Mouse (Mus musculus) stomach, embryonic 16.5 days (tissue): Measurements from ENCODE around the gene Ranbp3. TPM values are rescaled to one million over a fixed set of nuclear protein-coding genes. Genes with fewer than 3 reads are reported as not detected.

ENCODE experiments used
- ATAC-seq: fragments of 200-750 bp; cut with Nextera tagmentation; 2 replicates; pipeline ENCODE4 v1.8.0; 2017; ENCODE audit warnings: moderate number of reproducible peaks, moderate TSS enrichment; ENCODE audit not compliant: insufficient read depth, low FRiP score
- H3K27ac ChIP-seq: fragments of 300-500 bp; sonication (generic); 2 replicates; pipeline ENCODE4 v1.5.1; 2014; ENCODE audit warnings: low read length
- H3K27me3 ChIP-seq: fragments of 300-500 bp; sonication (generic); 2 replicates; pipeline ENCODE4 v1.6.1; 2014; ENCODE audit warnings: low read length, control low read depth, mixed read lengths; ENCODE audit not compliant: control insufficient read depth, insufficient read depth
- H3K36me3 ChIP-seq: fragments of 300-500 bp; sonication (generic); 2 replicates; pipeline ENCODE4 v1.6.1; 2014; ENCODE audit warnings: low read length; ENCODE audit not compliant: control insufficient read depth, insufficient read depth
- H3K4me1 ChIP-seq: fragments of 300-500 bp; sonication (generic); 2 replicates; pipeline ENCODE4 v1.6.1; 2014; ENCODE audit warnings: low read length, control low read depth, mixed read lengths; ENCODE audit not compliant: control insufficient read depth, insufficient read depth
- H3K4me2 ChIP-seq: fragments of 300-500 bp; sonication (generic); 2 replicates; pipeline ENCODE4 v1.6.1; 2014; ENCODE audit warnings: low read depth, low read length, mixed read lengths
- H3K4me3 ChIP-seq: fragments of 300-500 bp; sonication (generic); replicated peaks from 2 replicates; pipeline ENCODE4 v1.5.1; 2014; ENCODE audit warnings: mild to moderate bottlenecking, low read length
- H3K9ac ChIP-seq: fragments of 300-500 bp; sonication (generic); 2 replicates; pipeline ENCODE4 v1.6.1; 2014; ENCODE audit warnings: low read length
- H3K9me3 ChIP-seq: fragments of 300-500 bp; sonication (generic); replicated peaks from 2 replicates; pipeline ENCODE4 v1.6.1; 2016; ENCODE audit warnings: low read length, control low read depth; ENCODE audit not compliant: control insufficient read depth
- WGBS: fragments of 180-500 bp; shearing (Covaris S2); extraction: QIAGEN DNeasy Blood & Tissue Kit; methylation state at CpG from one replicate; pipeline ENCODE4 v1.1.7; 2014; 5-methylcytosine and 5-hydroxymethylcytosine counted together
- polyA plus RNA-seq: library from polyadenylated mRNA; unstranded; fragments of >200 nt; fragmentation: Nextera tagmentation; extraction: Ambion mirVana; gene quantifications from 2 replicates; pipeline ENCODE4 v1.2.1, GENCODE M21; 2015

The Ranbp3 gene
- polyA plus RNA-seq, 1 experiment from 2014 or later = 79.7 TPM

- H3K9ac ChIP-seq = peak overlapping the region; percentile 68
- no peak for ATAC-seq
These were observed 4.5 kb upstream of the Ranbp3 start for GRCm38 (mm10) chr17:56668384-56669144.

GRCm38 (mm10) chr17:56669766-56670165, 3.3 kb upstream of the Ranbp3 start:
- Histone ChIP-seq H3K4me2 (no peak overlapping the region), H3K9me3 (no peaks in the 10 kb centered on the region), H3K27me3 (no peaks in the 10 kb centered on the region), H3K4me3 (no peak overlapping the region), H3K36me3 (no peaks in the 10 kb centered on the region), H3K4me1 (peaks cover 12% of the 10 kb centered on the region), H3K9ac (no peak overlapping the region), H3K27ac (no peak overlapping the region)
- no peak for ATAC-seq
- WGBS = 79% methylated on average over 8 of the region's 8 CpGs

More at GRCm38 (mm10) chr17:56668384-56669144, 4.5 kb upstream of the Ranbp3 start:
- Histone ChIP-seq H3K27me3 (no peaks in the 10 kb centered on the region), H3K4me2 (peak overlapping the region; percentile 92), H3K36me3 (no peaks in the 10 kb centered on the region), H3K9me3 (no peaks in the 10 kb centered on the region), H3K4me3 (peak overlapping the region; percentile 51), H3K27ac (no peak overlapping the region), H3K4me1 (peaks cover 14% of the 10 kb centered on the region)
- WGBS = 4% methylated on average over 31 of the region's 31 CpGs

- Histone ChIP-seq H3K27me3 (no peaks in the 10 kb centered on the region), H3K9ac (peak overlapping the region; percentile 99), H3K27ac (peak overlapping the region; percentile 85), H3K4me3 (peak overlapping the region; percentile 99), H3K36me3 (0 out of 2 replicates have a peak, but pooled peaks cover 7% of the 10 kb centered on the region), H3K4me1 (peaks cover 15% of the 10 kb centered on the region), H3K9me3 (no peaks in the 10 kb centered on the region), H3K4me2 (peak overlapping the region; percentile 71)
- 1% methylated on average over 36 of the region's 37 CpGs for WGBS
- ATAC-seq = no peak
These were observed 738 bp downstream of the Ranbp3 start for GRCm38 (mm10) chr17:56673647-56674416.

GRCm38 (mm10) chr17:56681791-56682190, 8.7 kb downstream of the Ranbp3 start:
- no peaks in the 10 kb centered on the region for H3K27me3 ChIP-seq
- no peak for ATAC-seq
- no peaks in the 10 kb centered on the region for H3K9me3 ChIP-seq
- 63% methylated on average over 4 of the region's 4 CpGs for WGBS
- 0 out of 2 replicates have a peak, but pooled peaks cover 9% of the 10 kb centered on the region for H3K4me1 ChIP-seq
- no peak overlapping the region for H3K4me3 ChIP-seq
- no peak overlapping the region for H3K4me2 ChIP-seq
- no peak overlapping the region for H3K27ac ChIP-seq
- no peak overlapping the region for H3K9ac ChIP-seq
- H3K36me3 ChIP-seq = peaks cover 7% of the 10 kb centered on the region; the same call in 1 of the 2 replicates

GRCm38 (mm10) chr17:56682880-56683279, 9.8 kb downstream of the Ranbp3 start:
- Histone ChIP-seq H3K4me1 (0 out of 2 replicates have a peak, but pooled peaks cover 9% of the 10 kb centered on the region), H3K4me3 (no peak overlapping the region), H3K9ac (no peak overlapping the region), H3K9me3 (no peaks in the 10 kb centered on the region), H3K4me2 (no peak overlapping the region), H3K27ac (no peak overlapping the region), H3K36me3 (peaks cover 4% of the 10 kb centered on the region; the same call in 1 of the 2 replicates), H3K27me3 (no peaks in the 10 kb centered on the region)
- WGBS = 51% methylated on average over 3 of the region's 3 CpGs
- ATAC-seq = no peak

- no peak overlapping the region for H3K4me2 ChIP-seq
- H3K9me3 ChIP-seq = no peaks in the 10 kb centered on the region
- WGBS = 79% methylated on average over 5 of the region's 5 CpGs
- no peak overlapping the region for H3K9ac ChIP-seq
- peaks cover 12% of the 10 kb centered on the region; the same call in 1 of the 2 replicates for H3K36me3 ChIP-seq
- no peak overlapping the region for H3K4me3 ChIP-seq
- ATAC-seq = no peak
- no peaks in the 10 kb centered on the region for H3K27me3 ChIP-seq
- no peak overlapping the region for H3K27ac ChIP-seq
- 0 out of 2 replicates have a peak, but pooled peaks cover 9% of the 10 kb centered on the region for H3K4me1 ChIP-seq
These were observed 10.5 kb downstream of the Ranbp3 start for GRCm38 (mm10) chr17:56683546-56684140.

- 83% methylated on average over 2 of the region's 2 CpGs for WGBS
- no peak overlapping the region for H3K27ac ChIP-seq
- H3K4me3 ChIP-seq = no peak overlapping the region
- ATAC-seq = no peak
- no peaks in the 10 kb centered on the region for H3K27me3 ChIP-seq
- H3K4me1 ChIP-seq = 0 out of 2 replicates have a peak, but pooled peaks cover 9% of the 10 kb centered on the region
- H3K9me3 ChIP-seq = no peaks in the 10 kb centered on the region
- no peak overlapping the region for H3K4me2 ChIP-seq
- H3K9ac ChIP-seq = no peak overlapping the region
- H3K36me3 ChIP-seq = peaks cover 15% of the 10 kb centered on the region; the same call in 1 of the 2 replicates
These were observed 11.6 kb downstream of the Ranbp3 start for GRCm38 (mm10) chr17:56684649-56685048.

GRCm38 (mm10) chr17:56686801-56687200, 13.7 kb downstream of the Ranbp3 start:
- no peaks in the 10 kb centered on the region for H3K9me3 ChIP-seq
- ATAC-seq = no peak
- H3K27ac ChIP-seq = no peak overlapping the region
- WGBS = 90% methylated on average over 4 of the region's 4 CpGs
- 0 out of 2 replicates have a peak, but pooled peaks cover 9% of the 10 kb centered on the region for H3K4me1 ChIP-seq
- H3K27me3 ChIP-seq = no peaks in the 10 kb centered on the region
- H3K4me2 ChIP-seq = no peak overlapping the region
- no peak overlapping the region for H3K4me3 ChIP-seq
- H3K36me3 ChIP-seq = peaks cover 15% of the 10 kb centered on the region; the same call in 1 of the 2 replicates
- H3K9ac ChIP-seq = no peak overlapping the region
